Mouse (Mus musculus) MEL (cell line): ENCODE data around the gene Ptgds.

Experiments
- CHD1 ChIP-seq: IDR thresholded peaks from 2 replicates; pipeline ENCODE4 v1.6.1; 2012; ENCODE audit warnings: low read depth, mild to moderate bottlenecking, inconsistent platforms, low read length, improper control_type of control experiment
- CHD2 ChIP-seq: IDR thresholded peaks from 2 replicates; pipeline ENCODE4 v1.6.1; 2011; ENCODE audit warnings: low read length, improper control_type of control experiment
- CTCF ChIP-seq, 3 experiments: IDR thresholded peaks in 2 of 3; conservative IDR thresholded peaks in 1 of 3; 2 replicates each; pipeline ENCODE4 v1.5.1; 2011 to 2012; ENCODE audit warnings: low read length in 3 of 3, low read depth in 2 of 3, mild to moderate bottlenecking in 2 of 3, improper control_type of control experiment in 1 of 3, inconsistent platforms in 1 of 3, mixed read lengths in 1 of 3, moderate library complexity in 1 of 3; ENCODE audit not compliant: control insufficient read depth in 1 of 3, insufficient read depth in 1 of 3, poor library complexity in 1 of 3, severe bottlenecking in 1 of 3
- E2F4 ChIP-seq: IDR thresholded peaks from 2 replicates; pipeline ENCODE4 v1.6.1; 2011; ENCODE audit warnings: low read depth, low read length, improper control_type of control experiment, borderline replicate concordance
- EP300 ChIP-seq, 2 experiments: IDR thresholded peaks; 2 replicates each; pipeline ENCODE4 v1.6.1; 2011; ENCODE audit warnings: improper control_type of control experiment in 2 of 2, low read length in 2 of 2, low read depth in 1 of 2, mild to moderate bottlenecking in 1 of 2
- POLR2A ChIP-seq, 2 experiments: IDR thresholded peaks; 2 replicates each; pipeline ENCODE4 v1.6.1; 2011 to 2012; ENCODE audit warnings: low read length in 2 of 2, mild to moderate bottlenecking in 2 of 2, control low read depth in 1 of 2, improper control_type of control experiment in 1 of 2, low read depth in 1 of 2, moderate library complexity in 1 of 2; ENCODE audit not compliant: control insufficient read depth in 1 of 2, insufficient read depth in 1 of 2, poor library complexity in 1 of 2
- POLR2AphosphoS2 ChIP-seq: IDR thresholded peaks from 2 replicates; pipeline ENCODE4 v1.6.1; 2011; ENCODE audit warnings: low read length, improper control_type of control experiment
- RAD21 ChIP-seq: IDR thresholded peaks from 2 replicates; pipeline ENCODE4 v1.6.1; 2011; ENCODE audit warnings: mild to moderate bottlenecking, low read depth, low read length, improper control_type of control experiment
- RCOR1 ChIP-seq: IDR thresholded peaks from 2 replicates; pipeline ENCODE4 v1.6.1; 2012; ENCODE audit warnings: low read depth, mild to moderate bottlenecking, inconsistent platforms, low read length, improper control_type of control experiment
- SMC3 ChIP-seq: IDR thresholded peaks from 2 replicates; pipeline ENCODE4 v1.6.1; 2011; ENCODE audit warnings: low read depth, low read length, improper control_type of control experiment
- TBP ChIP-seq: IDR thresholded peaks from 2 replicates; pipeline ENCODE4 v1.8.0; 2011; ENCODE audit warnings: low read depth, low read length, improper control_type of control experiment
- ZNF384 ChIP-seq: IDR thresholded peaks from 2 replicates; pipeline ENCODE4 v1.6.1; 2012; ENCODE audit warnings: low read depth, mild to moderate bottlenecking, inconsistent platforms, low read length, improper control_type of control experiment

DNA sequence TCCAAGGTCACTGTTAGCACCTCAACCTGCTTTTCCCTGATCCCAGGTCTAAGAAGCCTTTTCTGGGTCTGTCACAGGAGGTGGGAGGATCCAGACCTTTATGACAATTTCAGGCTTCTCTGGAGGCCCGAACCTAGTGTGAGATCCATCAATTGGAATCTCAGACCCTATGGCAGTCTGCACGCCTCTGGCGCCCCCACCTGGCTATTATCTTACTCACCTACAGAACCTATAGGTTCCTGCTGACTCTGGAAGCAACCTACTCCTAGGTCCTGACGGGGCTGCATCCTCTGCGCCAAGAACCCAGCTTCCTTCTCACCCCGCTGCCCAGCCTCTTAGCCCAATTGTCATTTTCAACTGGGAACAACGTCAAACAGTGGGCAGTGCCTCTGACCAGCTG lies 13.1 kb upstream of the Ptgds start:
- TF ChIP-seq POLR2A (IDR thresholded peaks at IDR 0.05; ENCODE audit: control insufficient read depth in 1 of 2, insufficient read depth in 1 of 2, low read depth in 1 of 2, low read length in 2 of 2, poor library complexity in 1 of 2) = no peak
- no peak for TF ChIP-seq CHD2
- TF ChIP-seq CTCF (IDR thresholded peaks at IDR 0.05 in 2 of 3, conservative IDR thresholded peaks at IDR 0.05 in 1 of 3; ENCODE audit: control insufficient read depth in 1 of 3, insufficient read depth in 1 of 3, low read depth in 2 of 3, low read length in 3 of 3, poor library complexity in 1 of 3, severe bottlenecking in 1 of 3) = peak; percentile 70 to 82 (median 76)
- no peak for TF ChIP-seq TBP
- TF ChIP-seq CHD1 = no peak
- peak; percentile 66 for TF ChIP-seq SMC3
- TF ChIP-seq ZNF384 = no peak
- TF ChIP-seq RAD21 = peak; percentile 78
- TF ChIP-seq E2F4 = no peak
- TF ChIP-seq RCOR1 = no peak
- TF ChIP-seq EP300 (IDR thresholded peaks at IDR 0.05; ENCODE audit: low read depth in 1 of 2, low read length in 2 of 2) = no peak
- no peak for TF ChIP-seq POLR2AphosphoS2
